Mouse (Mus musculus) mesoderm, embryonic 11.5 days (tissue): ENCODE data around the gene Znhit2.
"Not testable (repeated sequence)": the region's sequence is repeated elsewhere in the genome, so short reads cannot be mapped to it uniquely, and the experiment has no call there.

Experiments used
- DNase-seq: peaks from one replicate; pipeline ENCODE4 v3.0.0-alpha.2; 2012; ENCODE audit warnings: low read depth, low spot score

Znhit2 gene

DNA sequence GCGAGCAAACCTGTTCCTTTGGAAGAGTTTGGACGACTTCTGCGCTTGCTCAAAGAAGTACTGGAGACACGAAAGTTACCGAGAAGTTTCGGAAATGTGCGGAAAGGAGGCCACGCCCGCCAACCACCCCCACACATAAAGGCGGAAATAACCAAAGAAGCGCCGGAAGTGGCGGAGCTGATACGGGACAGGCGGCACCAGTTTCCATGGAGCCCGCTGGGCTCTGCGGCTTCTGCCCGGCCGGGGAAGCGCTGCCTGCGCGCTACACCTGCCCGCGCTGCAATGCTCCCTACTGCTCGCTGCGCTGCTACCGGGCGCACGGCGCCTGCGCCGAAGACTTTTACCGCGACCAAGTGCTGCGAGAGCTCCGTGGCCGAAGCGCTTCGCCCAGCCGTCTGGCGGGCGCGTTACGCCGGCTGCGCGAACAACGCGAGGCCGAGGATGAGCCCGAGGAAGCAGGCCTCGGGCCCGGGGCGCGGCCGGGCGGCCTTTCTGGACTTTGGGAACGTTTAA lies at the start of gene Znhit2:
TSS of gene Znhit2 (plus strand) at position 172 of the 513 bp plus-strand sequence.
- DNase-seq, result peak; percentile 94

DNA sequence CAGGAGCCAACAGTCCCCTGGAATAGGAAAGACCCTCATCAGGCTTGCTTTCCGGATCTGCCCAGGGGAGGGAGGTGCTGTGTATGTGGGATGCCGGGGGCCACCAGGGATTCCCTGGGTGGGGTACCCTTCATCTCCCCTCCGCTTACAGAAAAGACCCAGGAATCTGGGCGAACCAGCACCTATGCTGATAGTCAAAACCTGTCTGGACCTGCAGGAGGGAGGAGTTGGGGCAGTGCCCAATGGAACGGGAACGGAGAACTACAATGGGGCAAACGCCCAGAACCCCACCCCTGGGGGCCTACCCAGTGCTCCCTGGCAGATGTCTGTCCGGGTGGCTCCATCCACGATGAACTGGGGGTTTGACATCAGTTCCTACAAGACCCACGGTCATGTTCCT lies 47.3 kb upstream of the Znhit2 start:
- DNase-seq, result no peak

DNA sequence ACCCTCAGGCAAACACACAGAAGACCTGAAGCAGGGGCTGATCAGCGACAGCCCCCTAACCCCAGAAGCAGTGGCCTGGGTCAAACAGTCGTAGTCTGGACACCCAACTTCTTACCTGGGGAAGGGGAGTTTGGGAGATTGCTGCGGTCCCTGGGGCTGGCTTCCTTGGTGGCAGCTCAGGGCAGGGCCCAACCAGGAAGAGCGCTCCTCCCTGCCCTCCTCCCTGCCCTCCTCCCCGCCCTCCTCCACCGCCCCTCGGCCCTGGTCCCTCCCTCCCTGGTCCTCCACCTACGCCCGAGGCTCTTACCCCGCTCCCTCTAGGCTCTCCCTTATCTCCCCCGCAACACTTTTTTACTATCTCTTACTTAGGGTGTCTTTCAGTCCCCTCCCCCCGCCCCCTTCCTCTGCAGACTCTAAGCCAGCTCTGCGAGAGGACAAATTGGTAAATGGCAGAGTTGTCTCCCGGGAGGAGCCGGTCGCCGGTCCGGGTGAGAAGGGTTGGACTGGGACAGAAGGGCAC lies 45.9 kb upstream of the Znhit2 start:
- peak; percentile 41 for DNase-seq

- DNase-seq, result peak; percentile 71
Measured at GRCm38 (mm10) chr19:6015511-6016315, 45.3 kb upstream of the Znhit2 start, which contains the start of gene Capn1. TSS of gene Capn1 (minus strand) at chr19:6015897.

- DNase-seq, result no peak
Measured at GRCm38 (mm10) chr19:6016532-6016931, 44.5 kb upstream of the Znhit2 start.

DNA sequence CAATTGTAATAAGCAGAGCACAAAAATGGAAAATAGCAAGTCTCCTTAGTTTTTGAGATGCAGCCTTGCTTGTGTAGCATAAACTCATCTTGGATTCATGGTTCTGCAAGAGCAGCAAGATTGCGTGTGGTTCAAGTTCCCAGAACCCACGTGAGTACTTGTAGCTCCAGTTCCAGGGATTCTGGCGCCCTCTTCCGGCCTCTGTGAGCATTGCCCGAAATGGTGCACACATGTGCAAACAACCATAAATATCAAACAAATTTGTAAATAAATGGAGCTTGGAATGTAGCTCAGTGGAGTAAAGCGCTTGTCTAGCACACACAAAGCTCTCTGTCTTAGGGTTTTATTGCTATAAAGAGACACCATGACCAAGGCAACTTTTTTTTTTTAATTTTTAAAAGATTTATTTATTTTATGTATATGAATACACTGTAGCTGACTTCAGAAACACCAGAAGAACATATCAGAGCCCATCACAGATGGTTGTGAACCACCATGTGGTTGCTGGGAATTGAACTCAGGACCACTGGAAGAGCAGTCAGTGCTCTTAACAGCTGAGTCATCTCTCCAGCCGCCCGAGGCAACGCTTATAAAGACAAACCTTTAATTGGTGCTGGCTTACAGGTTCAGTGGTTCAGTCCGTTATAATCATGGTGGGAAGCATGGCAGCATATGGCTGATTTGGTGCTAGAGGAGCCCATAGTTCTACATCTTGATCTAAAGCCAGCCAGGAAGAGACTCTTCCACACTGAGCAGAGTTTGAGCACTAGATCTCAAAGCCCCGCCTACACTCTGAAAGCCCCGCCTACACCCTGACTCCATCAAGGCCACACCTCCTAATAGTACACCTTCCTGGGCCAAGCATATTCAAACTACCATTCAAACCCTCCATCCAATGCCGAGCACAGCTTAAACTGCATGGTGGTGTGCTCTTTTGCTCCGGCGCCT lies 42.6 kb upstream of the Znhit2 start:
- DNase-seq, result peak; percentile 90

DNA sequence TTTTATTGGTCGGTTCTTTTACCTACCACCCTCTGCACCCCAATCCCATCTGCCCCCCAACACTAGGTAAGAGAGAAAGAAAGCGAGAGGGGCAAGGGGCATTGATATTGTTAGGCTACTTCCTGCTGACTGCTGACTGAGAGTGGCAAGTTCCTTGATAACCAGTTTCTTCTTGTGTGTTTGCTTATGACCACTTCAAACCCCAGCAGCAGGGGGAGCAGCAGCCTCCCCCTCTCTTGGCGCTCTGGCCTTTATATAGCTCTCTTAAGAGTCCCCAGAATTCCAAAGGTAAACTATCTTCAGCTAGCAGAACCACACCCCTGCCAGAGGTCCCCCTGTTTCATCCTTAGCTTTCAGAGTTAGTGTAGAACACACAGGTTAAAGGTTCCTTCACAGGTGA lies 40.7 kb upstream of the Znhit2 start:
- DNase-seq, result no peak

GRCm38 (mm10) chr19:6023059-6023458 lies 37.9 kb upstream of the Znhit2 start:
- DNase-seq, result no peak

DNA sequence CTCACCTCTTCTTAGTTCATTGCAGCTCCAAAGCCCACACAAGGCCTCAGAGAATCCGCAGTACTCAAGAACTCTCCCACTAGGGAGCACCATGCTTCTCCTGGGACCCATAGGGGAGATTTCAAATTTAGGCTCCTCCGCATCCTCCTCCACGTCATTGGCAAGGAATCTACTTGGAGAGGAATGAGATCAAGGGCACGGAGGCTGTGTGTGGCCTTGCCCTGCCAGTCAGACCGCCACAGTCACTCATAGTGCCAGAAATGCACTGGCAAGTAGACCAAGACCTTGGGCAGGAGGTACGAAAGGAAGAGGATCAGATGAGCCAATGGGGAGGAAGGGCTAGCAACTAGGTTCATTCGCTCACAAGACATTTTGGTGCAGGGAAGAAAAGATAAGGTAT lies 37.1 kb upstream of the Znhit2 start:
- DNase-seq, result no peak

GRCm38 (mm10) chr19:6028991-6029390 lies 32.0 kb upstream of the Znhit2 start:
- DNase-seq, result no peak

DNA sequence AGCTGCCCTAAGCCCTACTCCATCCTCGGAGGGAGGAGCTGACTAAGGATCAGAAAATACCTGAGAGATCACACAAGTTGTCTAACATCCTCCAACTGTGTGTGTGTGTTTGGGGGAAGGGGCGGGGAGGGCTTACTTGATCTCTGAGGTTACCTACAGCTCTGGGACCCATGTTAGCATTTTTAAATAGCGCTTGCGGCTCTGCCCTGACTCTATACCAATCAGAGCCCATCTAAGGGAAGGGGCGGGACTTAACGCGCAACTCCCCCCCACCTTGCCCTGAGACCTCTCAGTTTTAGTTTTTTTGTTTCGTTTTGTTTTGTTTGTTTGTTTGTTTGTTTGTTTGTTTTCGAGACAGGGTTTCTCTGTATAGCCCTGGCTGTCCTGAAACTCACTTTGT lies 31.6 kb upstream of the Znhit2 start:
- DNase-seq, result no peak

- no peak for DNase-seq
Measured at GRCm38 (mm10) chr19:6030520-6031280, 30.3 kb upstream of the Znhit2 start.

- DNase-seq, result no peak
Measured at GRCm38 (mm10) chr19:6035966-6036585, 24.9 kb upstream of the Znhit2 start.

DNA sequence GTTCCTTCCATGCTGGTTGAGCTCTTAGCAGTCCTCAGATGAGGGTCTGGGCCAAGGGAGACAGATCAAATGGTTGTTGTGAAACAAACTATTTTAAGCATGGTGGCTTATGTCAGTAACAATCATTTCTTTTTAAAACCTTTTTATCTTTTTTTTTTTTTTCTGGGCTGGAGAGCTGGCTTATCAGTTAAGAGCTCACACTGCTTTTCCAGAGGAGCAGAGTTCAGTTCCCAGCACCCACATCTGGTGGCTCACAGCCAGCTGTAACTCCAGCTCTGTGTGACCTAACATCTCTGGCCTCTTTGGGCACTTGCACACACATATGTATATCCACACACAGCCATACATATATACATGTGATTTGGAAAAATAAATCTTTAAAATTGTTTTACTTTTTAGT lies 23.3 kb upstream of the Znhit2 start:
- DNase-seq, result no peak

GRCm38 (mm10) chr19:6038326-6038725 lies 22.7 kb upstream of the Znhit2 start:
- DNase-seq, result no peak

DNA sequence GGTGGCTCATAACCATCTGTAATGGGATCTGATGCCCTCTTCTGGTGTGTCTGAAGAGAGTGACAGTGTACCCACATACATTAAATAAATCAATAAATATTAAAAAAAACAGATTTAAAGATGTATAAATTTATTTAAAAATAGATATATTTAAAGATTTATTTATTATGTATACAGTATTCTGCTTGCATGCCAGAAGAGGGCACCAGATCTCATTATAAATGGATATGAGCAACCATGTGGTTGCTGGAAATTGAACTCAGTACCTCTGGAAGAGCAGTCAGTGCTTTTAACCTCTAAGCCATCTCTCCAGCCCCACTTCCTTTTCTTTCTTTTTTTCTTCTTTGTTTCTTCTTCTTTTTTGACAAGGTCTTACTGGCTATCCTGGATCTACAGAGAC lies 21.0 kb upstream of the Znhit2 start:
- DNase-seq, result no peak

GRCm38 (mm10) chr19:6042293-6042692 lies 18.7 kb upstream of the Znhit2 start:
- no peak for DNase-seq

GRCm38 (mm10) chr19:6044102-6044501 lies 16.9 kb upstream of the Znhit2 start:
- DNase-seq, result not testable (repeated sequence)

DNA sequence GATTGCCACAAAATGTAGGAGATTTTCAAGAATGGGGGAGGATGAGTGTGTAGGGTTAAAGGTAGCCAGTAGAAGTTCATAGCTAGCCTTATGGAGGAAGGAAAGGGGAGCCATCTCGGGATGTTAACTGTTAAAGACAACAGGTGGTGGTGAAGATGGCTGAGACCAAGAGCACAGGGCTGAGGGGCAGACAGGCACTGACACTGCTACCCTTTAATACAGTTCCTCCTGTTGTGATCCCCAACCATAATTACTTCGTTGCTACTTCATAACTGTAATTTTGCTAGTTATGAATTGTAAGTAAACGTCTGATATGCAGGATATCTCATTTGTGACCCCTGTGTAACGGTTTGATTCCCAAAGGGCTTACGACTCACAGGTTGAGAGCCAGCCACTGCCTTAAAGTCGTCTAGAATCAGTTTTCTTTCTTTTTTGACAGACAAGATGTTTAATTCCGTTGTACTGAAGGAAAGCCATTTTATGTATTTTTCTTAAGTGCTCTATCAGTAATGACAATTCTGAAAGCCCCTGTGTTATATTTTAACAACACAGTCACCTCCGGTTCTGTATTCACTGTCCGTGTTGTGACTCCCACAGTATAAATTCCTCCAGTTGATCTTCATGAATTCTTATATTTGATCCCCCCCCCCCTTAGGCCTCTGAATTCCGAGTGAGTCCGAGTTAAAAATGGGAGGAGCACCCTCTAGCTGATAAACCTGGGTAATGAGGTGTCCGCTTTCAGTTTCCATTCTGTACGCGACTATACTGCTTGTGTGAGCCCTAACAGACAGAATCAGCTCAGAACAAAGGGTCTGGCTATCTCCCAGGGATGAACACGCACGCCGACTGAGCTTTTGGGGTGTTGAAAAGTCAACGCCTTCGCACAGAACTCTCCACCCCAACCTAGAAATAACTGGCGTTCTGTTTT lies 15.4 kb upstream of the Znhit2 start:
- DNase-seq, result no peak
